Mouse (Mus musculus) embryo, embryonic 10 days (tissue): ENCODE results near the gene Tigd3.
"Not testable (repeated sequence)": the region's sequence is repeated elsewhere in the genome, so short reads cannot be mapped to it uniquely, and the experiment has no call there.

Source experiments
- DNase-seq: peaks from one replicate; pipeline ENCODE4 v3.0.0-alpha.2; 2015; ENCODE audit warnings: low spot score

The Tigd3 gene

GRCm38 (mm10) chr19:5922119-5922942 is 28.4 kb upstream of the Tigd3 start:
- no peak for DNase-seq

- DNase-seq: peak; percentile 44
These were observed 27.8 kb upstream of the Tigd3 start for GRCm38 (mm10) chr19:5921715-5922114.

- DNase-seq: no peak
These were observed 19.2 kb upstream of the Tigd3 start, which contains the start of gene Dpf2 for GRCm38 (mm10) chr19:5913007-5913719. TSS of gene Dpf2 (minus strand) at chr19:5913010.

GRCm38 (mm10) chr19:5912103-5913006 is 18.4 kb upstream of the Tigd3 start:
- DNase-seq: peak; percentile 100

GRCm38 (mm10) chr19:5911430-5912102 is 17.6 kb upstream of the Tigd3 start:
- DNase-seq: no peak

- DNase-seq: no peak
These were observed 16.3 kb upstream of the Tigd3 start for GRCm38 (mm10) chr19:5910221-5910620.

GRCm38 (mm10) chr19:5907275-5907674 is 13.3 kb upstream of the Tigd3 start:
- no peak for DNase-seq

- peak; percentile 7 for DNase-seq
These were observed 507 bp downstream of the Tigd3 start for GRCm38 (mm10) chr19:5893282-5894001.

GRCm38 (mm10) chr19:5892735-5893134 is 1.2 kb downstream of the Tigd3 start:
- no peak for DNase-seq

- no peak for DNase-seq
These were observed 1.7 kb downstream of the Tigd3 start for GRCm38 (mm10) chr19:5892262-5892661.

- DNase-seq: no peak
These were observed 2.3 kb downstream of the Tigd3 start for GRCm38 (mm10) chr19:5891521-5892258.

- no peak for DNase-seq
These were observed 4.7 kb downstream of the Tigd3 start for GRCm38 (mm10) chr19:5889211-5889610.

- no peak for DNase-seq
These were observed 6.6 kb downstream of the Tigd3 start for GRCm38 (mm10) chr19:5887234-5887815.

- peak; percentile 51 for DNase-seq
These were observed 8.1 kb downstream of the Tigd3 start for GRCm38 (mm10) chr19:5885838-5886237.

- no peak for DNase-seq
These were observed 10.0 kb downstream of the Tigd3 start for GRCm38 (mm10) chr19:5883935-5884334.

GRCm38 (mm10) chr19:5882079-5882478 is 11.9 kb downstream of the Tigd3 start:
- not testable (repeated sequence) for DNase-seq

- DNase-seq: no peak
These were observed 12.8 kb downstream of the Tigd3 start for GRCm38 (mm10) chr19:5881155-5881554.

GRCm38 (mm10) chr19:5879735-5880134 is 14.2 kb downstream of the Tigd3 start:
- DNase-seq: no peak

GRCm38 (mm10) chr19:5878916-5879315 is 15.0 kb downstream of the Tigd3 start:
- no peak for DNase-seq

- no peak for DNase-seq
These were observed 15.6 kb downstream of the Tigd3 start for GRCm38 (mm10) chr19:5878362-5878722.
